Mouse (Mus musculus): ENCODE measurements around the gene Acvr1b. TPM values are rescaled to one million over a fixed set of nuclear protein-coding genes. Genes with fewer than 3 reads are reported as not detected.

Acvr1b gene
- total and polyA plus RNA-seq, 2 experiments from 2014 or later, result 17.4 to 80.4 TPM

GRCm38 (mm10) chr15:101203673-101204072 is 29.8 kb downstream of the Acvr1b start:
- 89% methylated on average over 4 of the region's 4 CpGs for WGBS
- ATAC-seq (no peak), DNase-seq (no peak)
- Histone ChIP-seq H3K9ac (no peak overlapping the region), H3K4me3 (ENCODE audit: low read depth, low read length) (no peak overlapping the region), H3K27ac (ENCODE audit: low read depth, low read length) (no peak overlapping the region), H3K9me3 (ENCODE audit: low read length) (no peaks in the 10 kb centered on the region), H3K27me3 (ENCODE audit: insufficient read depth, low read length) (no peaks in the 10 kb centered on the region), H3K4me1 (ENCODE audit: insufficient read depth) (no peaks in the 10 kb centered on the region), H3K4me2 (ENCODE audit: low read depth) (no peak overlapping the region), H3K36me3 (ENCODE audit: insufficient read depth) (peaks cover 78% of the 10 kb centered on the region)
- no peak for TF ChIP-seq CTCF (IDR thresholded peaks at IDR 0.05; ENCODE audit: low read depth)

- no peak overlapping the region for H3K4me2 ChIP-seq (ENCODE audit: low read depth)
- no peak for ATAC-seq
- no peak for TF ChIP-seq CTCF (IDR thresholded peaks at IDR 0.05; ENCODE audit: low read depth)
- H3K9me3 ChIP-seq (ENCODE audit: low read length), result no peaks in the 10 kb centered on the region
- DNase-seq, result no peak
- no peaks in the 10 kb centered on the region for H3K27me3 ChIP-seq (ENCODE audit: insufficient read depth, low read length)
- no peaks in the 10 kb centered on the region for H3K4me1 ChIP-seq (ENCODE audit: insufficient read depth)
- H3K36me3 ChIP-seq (ENCODE audit: insufficient read depth), result peaks cover 80% of the 10 kb centered on the region
- no peak overlapping the region for H3K27ac ChIP-seq (ENCODE audit: low read depth, low read length)
- no peak overlapping the region for H3K9ac ChIP-seq
- WGBS, result 91% methylated on average over 7 of the region's 7 CpGs
- H3K4me3 ChIP-seq (ENCODE audit: low read depth, low read length), result no peak overlapping the region
Observed at GRCm38 (mm10) chr15:101204781-101205180, 30.9 kb downstream of the Acvr1b start.

GRCm38 (mm10) chr15:101210228-101210627 is 36.4 kb downstream of the Acvr1b start:
- Histone ChIP-seq H3K4me2 (ENCODE audit: low read depth) (no peak overlapping the region), H3K9ac (no peak overlapping the region), H3K4me1 (ENCODE audit: insufficient read depth) (no peaks in the 10 kb centered on the region), H3K9me3 (ENCODE audit: low read length) (no peaks in the 10 kb centered on the region), H3K36me3 (ENCODE audit: insufficient read depth) (peaks cover 77% of the 10 kb centered on the region), H3K27ac (ENCODE audit: low read depth, low read length) (no peak overlapping the region), H3K27me3 (ENCODE audit: insufficient read depth, low read length) (no peaks in the 10 kb centered on the region), H3K4me3 (ENCODE audit: low read depth, low read length) (no peak overlapping the region)
- peak; percentile 68 for DNase-seq
- 66% methylated on average over 6 of the region's 6 CpGs for WGBS
- peak; percentile 71 for TF ChIP-seq CTCF (IDR thresholded peaks at IDR 0.05; ENCODE audit: low read depth)
- 0 out of 2 replicates have a peak, but pooled peaks have one; percentile 43 for ATAC-seq

GRCm38 (mm10) chr15:101210998-101211613 is 37.2 kb downstream of the Acvr1b start:
- Histone ChIP-seq H3K4me2 (ENCODE audit: low read depth) (no peak overlapping the region), H3K9ac (no peak overlapping the region), H3K9me3 (ENCODE audit: low read length) (no peaks in the 10 kb centered on the region), H3K4me1 (ENCODE audit: insufficient read depth) (no peaks in the 10 kb centered on the region), H3K4me3 (ENCODE audit: low read depth, low read length) (no peak overlapping the region), H3K27ac (ENCODE audit: low read depth, low read length) (no peak overlapping the region), H3K36me3 (ENCODE audit: insufficient read depth) (peaks cover 74% of the 10 kb centered on the region), H3K27me3 (ENCODE audit: insufficient read depth, low read length) (no peaks in the 10 kb centered on the region)
- no peak for TF ChIP-seq CTCF (IDR thresholded peaks at IDR 0.05; ENCODE audit: low read depth)
- DNase-seq, result no peak
- WGBS, result 91% methylated on average over 14 of the region's 14 CpGs
- ATAC-seq, result no peak

GRCm38 (mm10) chr15:101212435-101212834 is 38.6 kb downstream of the Acvr1b start:
- no peaks in the 10 kb centered on the region for H3K9me3 ChIP-seq (ENCODE audit: low read length)
- H3K9ac ChIP-seq, result no peak overlapping the region
- DNase-seq (no peak), ATAC-seq (no peak)
- no peak overlapping the region for H3K27ac ChIP-seq (ENCODE audit: low read depth, low read length)
- no peak overlapping the region for H3K4me2 ChIP-seq (ENCODE audit: low read depth)
- no peaks in the 10 kb centered on the region for H3K4me1 ChIP-seq (ENCODE audit: insufficient read depth)
- no peak overlapping the region for H3K4me3 ChIP-seq (ENCODE audit: low read depth, low read length)
- H3K36me3 ChIP-seq (ENCODE audit: insufficient read depth), result peaks cover 63% of the 10 kb centered on the region
- no peaks in the 10 kb centered on the region for H3K27me3 ChIP-seq (ENCODE audit: insufficient read depth, low read length)
- 63% methylated on average over 14 of the region's 14 CpGs for WGBS
- no peak for TF ChIP-seq CTCF (IDR thresholded peaks at IDR 0.05; ENCODE audit: low read depth)

GRCm38 (mm10) chr15:101215136-101215535 is 41.3 kb downstream of the Acvr1b start:
- TF ChIP-seq CTCF (IDR thresholded peaks at IDR 0.05; ENCODE audit: low read depth), result no peak
- Histone ChIP-seq H3K4me1 (ENCODE audit: insufficient read depth) (no peaks in the 10 kb centered on the region), H3K9ac (no peak overlapping the region), H3K9me3 (ENCODE audit: low read length) (no peaks in the 10 kb centered on the region), H3K4me2 (ENCODE audit: low read depth) (no peak overlapping the region), H3K27me3 (ENCODE audit: insufficient read depth, low read length) (no peaks in the 10 kb centered on the region), H3K4me3 (ENCODE audit: low read depth, low read length) (no peak overlapping the region), H3K27ac (ENCODE audit: low read depth, low read length) (no peak overlapping the region), H3K36me3 (ENCODE audit: insufficient read depth) (peaks cover 44% of the 10 kb centered on the region)
- 86% methylated on average over 2 of the region's 2 CpGs for WGBS
- ATAC-seq (no peak), DNase-seq (no peak)

- Histone ChIP-seq H3K36me3 (ENCODE audit: insufficient read depth) (peaks cover 35% of the 10 kb centered on the region), H3K27me3 (ENCODE audit: insufficient read depth, low read length) (no peaks in the 10 kb centered on the region), H3K9ac (no peak overlapping the region), H3K4me2 (ENCODE audit: low read depth) (no peak overlapping the region), H3K4me1 (ENCODE audit: insufficient read depth) (no peaks in the 10 kb centered on the region), H3K4me3 (ENCODE audit: low read depth, low read length) (no peak overlapping the region), H3K27ac (ENCODE audit: low read depth, low read length) (no peak overlapping the region), H3K9me3 (ENCODE audit: low read length) (no peaks in the 10 kb centered on the region)
- DNase-seq (no peak), ATAC-seq (no peak)
- WGBS, result 72% methylated on average over 4 of the region's 4 CpGs
- no peak for TF ChIP-seq CTCF (IDR thresholded peaks at IDR 0.05; ENCODE audit: low read depth)
Observed at GRCm38 (mm10) chr15:101216036-101216435, 42.2 kb downstream of the Acvr1b start.

Measured in forebrain, postnatal 0 days (tissue).